Mouse (Mus musculus) heart, postnatal 0 days (tissue): ENCODE data around the gene Slc2a9.

Source experiments
- CTCF ChIP-seq: IDR thresholded peaks from 2 replicates; pipeline ENCODE4 v1.5.1; 2016; ENCODE audit warnings: antibody characterized with exemption, control low read depth, low read depth
- EP300 ChIP-seq: IDR thresholded peaks from 2 replicates; pipeline ENCODE4 v1.6.1; 2016; ENCODE audit warnings: antibody characterized with exemption, low read depth

DNA sequence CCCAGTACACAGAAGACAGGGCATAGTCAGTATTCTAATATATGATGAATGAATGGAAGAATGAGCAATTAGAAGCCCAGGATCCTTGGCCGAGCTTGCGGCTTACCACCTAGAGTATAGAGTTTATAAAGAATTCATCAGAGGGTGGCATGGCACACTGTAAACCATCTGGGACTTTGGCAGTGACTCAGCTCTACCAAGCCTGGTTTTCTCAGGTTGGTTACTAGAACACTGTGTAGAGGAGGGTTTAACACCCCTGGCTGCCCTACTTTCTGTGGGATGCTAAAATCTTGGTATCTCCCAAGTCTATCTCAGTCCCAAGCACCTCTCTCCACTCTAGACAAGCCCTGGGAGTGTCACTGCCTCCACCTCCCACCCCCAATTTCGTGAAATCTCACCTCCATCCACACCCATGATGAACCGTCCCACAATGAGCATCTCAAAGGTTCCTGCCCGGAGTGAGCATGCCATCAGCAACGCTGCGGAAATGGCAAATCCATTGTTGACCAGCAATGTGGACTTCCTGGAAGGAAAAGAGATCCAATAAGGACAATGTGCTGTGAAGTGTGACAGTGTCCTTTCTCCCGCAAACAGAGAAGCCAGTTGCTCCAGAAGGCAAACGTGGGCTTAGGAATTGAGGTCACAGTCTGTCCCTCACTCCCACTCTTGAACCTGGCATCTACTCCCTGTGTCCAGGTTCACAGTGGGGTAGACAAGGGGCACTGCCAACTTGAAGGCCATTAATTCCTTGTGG is 62.5 kb downstream of the Slc2a9 start:
- TF ChIP-seq CTCF, result no peak
- no peak for TF ChIP-seq EP300
